Mouse (Mus musculus) CH12.LX (cell line): Measurements from ENCODE around the gene Hoxd8.

ENCODE experiments used
- BHLHE40 ChIP-seq: IDR thresholded peaks from 2 replicates; pipeline ENCODE4 v1.6.1; 2011; ENCODE audit warnings: mild to moderate bottlenecking, low read depth, low read length, improper control_type of control experiment
- ETS1 ChIP-seq: conservative IDR thresholded peaks from 2 replicates; pipeline ENCODE4 v1.6.1; 2012; ENCODE audit warnings: low read depth, mild to moderate bottlenecking, inconsistent platforms, low read length, improper control_type of control experiment, moderate library complexity
- HCFC1 ChIP-seq: IDR thresholded peaks from 2 replicates; pipeline ENCODE4 v1.6.1; 2012; ENCODE audit warnings: low read depth, mild to moderate bottlenecking, inconsistent platforms, low read length, improper control_type of control experiment
- MAX ChIP-seq: IDR thresholded peaks from 2 replicates; pipeline ENCODE4 v1.6.1; 2011; ENCODE audit warnings: low read length, improper control_type of control experiment
- MXI1 ChIP-seq: IDR thresholded peaks from 2 replicates; pipeline ENCODE4 v1.6.1; 2011; ENCODE audit warnings: mild to moderate bottlenecking, low read depth, low read length, improper control_type of control experiment
- TCF12 ChIP-seq: IDR thresholded peaks from 2 replicates; pipeline ENCODE4 v1.6.1; 2014; ENCODE audit warnings: low read depth, mild to moderate bottlenecking, inconsistent platforms, low read length, improper control_type of control experiment

- no peak for TF ChIP-seq MAX
- no peak for TF ChIP-seq HCFC1
- TF ChIP-seq BHLHE40: no peak
- no peak for TF ChIP-seq MXI1
- TF ChIP-seq ETS1: no peak
- no peak for TF ChIP-seq TCF12
Observed at GRCm38 (mm10) chr2:74706393-74706960, 2.1 kb downstream of the Hoxd8 start.
